Mouse (Mus musculus) MEL (cell line): ENCODE data around the gene Nxph4. TPM values are rescaled to one million over a fixed set of nuclear protein-coding genes. Genes with fewer than 3 reads are reported as not detected.

Source experiments
- DNase-seq: peaks from one replicate; pipeline ENCODE4 v3.0.0; 2011; ENCODE audit warnings: low read depth, low spot score
- H3K27ac ChIP-seq: 2 replicates; pipeline ENCODE4 v1.5.1; 2012; ENCODE audit warnings: low read depth, mild to moderate bottlenecking, control low read depth, low read length, moderate library complexity; ENCODE audit not compliant: control insufficient read depth
- H3K27me3 ChIP-seq, 2 experiments: fragments of 150-350 bp in 1 of 2; sonication (generic) in 1 of 2; 2 replicates each; pipeline ENCODE4 v1.6.1; 2012; ENCODE audit warnings: low read length in 2 of 2, mild to moderate bottlenecking in 2 of 2, improper control_type of control experiment in 1 of 2, moderate library complexity in 1 of 2; ENCODE audit not compliant: insufficient read depth in 2 of 2, control insufficient read depth in 1 of 2
- H3K36me3 ChIP-seq, 2 experiments: 2 replicates each; pipeline ENCODE4 v1.6.1; 2012 to 2014; ENCODE audit warnings: low read length in 2 of 2, improper control_type of control experiment in 1 of 2, inconsistent platforms in 1 of 2, mild to moderate bottlenecking in 1 of 2; ENCODE audit not compliant: insufficient read depth in 2 of 2, control insufficient read depth in 1 of 2
- H3K4me1 ChIP-seq, 2 experiments: fragments of 150-350 bp in 1 of 2; sonication (generic) in 1 of 2; 2 replicates each; pipeline ENCODE4 v1.6.1; 2012; ENCODE audit warnings: low read length in 2 of 2, improper control_type of control experiment in 1 of 2, mild to moderate bottlenecking in 1 of 2; ENCODE audit not compliant: insufficient read depth in 2 of 2, control insufficient read depth in 1 of 2
- H3K4me3 ChIP-seq, 2 experiments: fragments of 150-350 bp in 1 of 2; sonication (generic) in 1 of 2; 2 replicates each; pipeline ENCODE4 v1.5.1; 2012; ENCODE audit warnings: low read depth in 2 of 2, low read length in 2 of 2, mild to moderate bottlenecking in 2 of 2, moderate library complexity in 2 of 2, control low read depth in 1 of 2, improper control_type of control experiment in 1 of 2; ENCODE audit not compliant: control insufficient read depth in 1 of 2, insufficient read depth in 1 of 2
- H3K79me2 ChIP-seq: 2 replicates; pipeline ENCODE4 v1.6.1; 2012; ENCODE audit warnings: mild to moderate bottlenecking, low read length, moderate library complexity; ENCODE audit not compliant: control insufficient read depth, poor library complexity, insufficient read depth
- H3K9ac ChIP-seq: 2 replicates; pipeline ENCODE4 v1.6.1; 2012; ENCODE audit warnings: low read depth, mild to moderate bottlenecking, control low read depth, low read length, moderate library complexity; ENCODE audit not compliant: control insufficient read depth, poor library complexity, severe bottlenecking
- H3K9me3 ChIP-seq: fragments of 150-350 bp; sonication (generic); replicated peaks from 2 replicates; pipeline ENCODE4 v1.6.1; 2012; ENCODE audit warnings: mild to moderate bottlenecking, low read length, improper control_type of control experiment, moderate library complexity; ENCODE audit not compliant: insufficient read depth
- BHLHE40 ChIP-seq: IDR thresholded peaks from 2 replicates; pipeline ENCODE4 v1.6.1; 2012; ENCODE audit warnings: low read depth, mild to moderate bottlenecking, inconsistent platforms, low read length, improper control_type of control experiment, borderline replicate concordance
- CTCF ChIP-seq, 3 experiments: IDR thresholded peaks in 2 of 3; conservative IDR thresholded peaks in 1 of 3; 2 replicates each; pipeline ENCODE4 v1.5.1; 2011 to 2012; ENCODE audit warnings: low read length in 3 of 3, low read depth in 2 of 3, mild to moderate bottlenecking in 2 of 3, improper control_type of control experiment in 1 of 3, inconsistent platforms in 1 of 3, mixed read lengths in 1 of 3, moderate library complexity in 1 of 3; ENCODE audit not compliant: control insufficient read depth in 1 of 3, insufficient read depth in 1 of 3, poor library complexity in 1 of 3, severe bottlenecking in 1 of 3
- E2F4 ChIP-seq: IDR thresholded peaks from 2 replicates; pipeline ENCODE4 v1.6.1; 2011; ENCODE audit warnings: low read depth, low read length, improper control_type of control experiment, borderline replicate concordance
- EP300 ChIP-seq, 2 experiments: IDR thresholded peaks; 2 replicates each; pipeline ENCODE4 v1.6.1; 2011; ENCODE audit warnings: improper control_type of control experiment in 2 of 2, low read length in 2 of 2, low read depth in 1 of 2, mild to moderate bottlenecking in 1 of 2
- GABPA ChIP-seq: IDR thresholded peaks from 2 replicates; pipeline ENCODE4 v1.6.1; 2012; ENCODE audit warnings: low read depth, mild to moderate bottlenecking, inconsistent platforms, low read length, improper control_type of control experiment, moderate library complexity
- JUND ChIP-seq: IDR thresholded peaks from 2 replicates; pipeline ENCODE4 v1.6.1; 2011; ENCODE audit warnings: low read depth, mild to moderate bottlenecking, improper control_type of control experiment, low read length
- KAT2A ChIP-seq: conservative IDR thresholded peaks from 2 replicates; pipeline ENCODE4 v1.6.1; 2012; ENCODE audit warnings: low read depth, low read length, improper control_type of control experiment, inconsistent platforms
- MAFK ChIP-seq: IDR thresholded peaks from 2 replicates; pipeline ENCODE4 v1.6.1; 2011; ENCODE audit warnings: low read depth, mild to moderate bottlenecking, low read length, improper control_type of control experiment, borderline replicate concordance
- MAX ChIP-seq: IDR thresholded peaks from 2 replicates; pipeline ENCODE4 v1.6.1; 2011; ENCODE audit warnings: low read length, improper control_type of control experiment
- MAZ ChIP-seq: IDR thresholded peaks from 2 replicates; pipeline ENCODE4 v1.6.1; 2012; ENCODE audit warnings: low read depth, mild to moderate bottlenecking, inconsistent platforms, low read length, improper control_type of control experiment
- MYB ChIP-seq: IDR thresholded peaks from 2 replicates; pipeline ENCODE4 v1.6.1; 2011; ENCODE audit warnings: mild to moderate bottlenecking, low read depth, low read length, improper control_type of control experiment
- NRF1 ChIP-seq: IDR thresholded peaks from 2 replicates; pipeline ENCODE4 v1.6.1; 2014; ENCODE audit warnings: low read depth, mild to moderate bottlenecking, inconsistent platforms, low read length, improper control_type of control experiment, moderate library complexity; ENCODE audit not compliant: poor library complexity, insufficient read depth, severe bottlenecking
- POLR2A ChIP-seq, 2 experiments: IDR thresholded peaks; 2 replicates each; pipeline ENCODE4 v1.6.1; 2011 to 2012; ENCODE audit warnings: low read length in 2 of 2, mild to moderate bottlenecking in 2 of 2, control low read depth in 1 of 2, improper control_type of control experiment in 1 of 2, low read depth in 1 of 2, moderate library complexity in 1 of 2; ENCODE audit not compliant: control insufficient read depth in 1 of 2, insufficient read depth in 1 of 2, poor library complexity in 1 of 2
- POLR2AphosphoS2 ChIP-seq: IDR thresholded peaks from 2 replicates; pipeline ENCODE4 v1.6.1; 2011; ENCODE audit warnings: low read length, improper control_type of control experiment
- RAD21 ChIP-seq: IDR thresholded peaks from 2 replicates; pipeline ENCODE4 v1.6.1; 2011; ENCODE audit warnings: mild to moderate bottlenecking, low read depth, low read length, improper control_type of control experiment
- SMC3 ChIP-seq: IDR thresholded peaks from 2 replicates; pipeline ENCODE4 v1.6.1; 2011; ENCODE audit warnings: low read depth, low read length, improper control_type of control experiment
- TAL1 ChIP-seq: IDR thresholded peaks from 2 replicates; pipeline ENCODE4 v1.6.1; 2012; ENCODE audit warnings: mild to moderate bottlenecking, inconsistent platforms, low read length, moderate library complexity, mixed read lengths
- TCF12 ChIP-seq: IDR thresholded peaks from 2 replicates; pipeline ENCODE4 v1.6.1; 2014; ENCODE audit warnings: low read depth, mild to moderate bottlenecking, inconsistent platforms, low read length, improper control_type of control experiment, moderate library complexity
- UBTF ChIP-seq: IDR thresholded peaks from 2 replicates; pipeline ENCODE4 v1.6.1; 2012; ENCODE audit warnings: low read depth, mild to moderate bottlenecking, inconsistent platforms, low read length, improper control_type of control experiment, moderate library complexity, borderline replicate concordance; ENCODE audit not compliant: insufficient read depth
- USF1 ChIP-seq: IDR thresholded peaks from 2 replicates; pipeline ENCODE4 v1.6.1; 2014; ENCODE audit warnings: low read depth, mild to moderate bottlenecking, inconsistent platforms, low read length, improper control_type of control experiment, moderate library complexity
- USF2 ChIP-seq, 2 experiments: IDR thresholded peaks; 2 replicates each; pipeline ENCODE4 v1.6.1; 2011 to 2012; ENCODE audit warnings: improper control_type of control experiment in 2 of 2, low read length in 2 of 2, borderline replicate concordance in 1 of 2, inconsistent platforms in 1 of 2, low read depth in 1 of 2, mild to moderate bottlenecking in 1 of 2; ENCODE audit not compliant: insufficient read depth in 1 of 2
- ZKSCAN1 ChIP-seq: IDR thresholded peaks from 2 replicates; pipeline ENCODE4 v1.6.1; 2012; ENCODE audit warnings: low read depth, mild to moderate bottlenecking, inconsistent platforms, low read length, improper control_type of control experiment, moderate library complexity
- ZMIZ1 ChIP-seq: IDR thresholded peaks from 2 replicates; pipeline ENCODE4 v1.6.1; 2012; ENCODE audit warnings: low read depth, mild to moderate bottlenecking, inconsistent platforms, low read length, improper control_type of control experiment, moderate library complexity
- polyA plus RNA-seq, 2 experiments: library from polyadenylated mRNA; stranded (reverse) in 1 of 2; unstranded in 1 of 2; fragments of >175 nt in 1 of 2; fragments of >200 nt in 1 of 2; gene quantifications; 2 replicates each; pipeline versions ENCODE4 v1.2.1 to v1.2.4; 2012; ENCODE audit warnings: low replicate concordance in 2 of 2, low read depth in 1 of 2; ENCODE audit not compliant: insufficient read length in 2 of 2, insufficient read depth in 1 of 2, missing spikeins in 1 of 2
- total RNA-seq: library from RNA; depleted of rRNA; stranded (reverse); fragments of 300-350 nt; gene quantifications from 2 replicates; pipeline ENCODE4 v1.2.3, GENCODE M21; 2012

Nxph4 gene
- total and polyA plus RNA-seq, 3 experiments = 0.24 TPM; not detected in 2

DNA sequence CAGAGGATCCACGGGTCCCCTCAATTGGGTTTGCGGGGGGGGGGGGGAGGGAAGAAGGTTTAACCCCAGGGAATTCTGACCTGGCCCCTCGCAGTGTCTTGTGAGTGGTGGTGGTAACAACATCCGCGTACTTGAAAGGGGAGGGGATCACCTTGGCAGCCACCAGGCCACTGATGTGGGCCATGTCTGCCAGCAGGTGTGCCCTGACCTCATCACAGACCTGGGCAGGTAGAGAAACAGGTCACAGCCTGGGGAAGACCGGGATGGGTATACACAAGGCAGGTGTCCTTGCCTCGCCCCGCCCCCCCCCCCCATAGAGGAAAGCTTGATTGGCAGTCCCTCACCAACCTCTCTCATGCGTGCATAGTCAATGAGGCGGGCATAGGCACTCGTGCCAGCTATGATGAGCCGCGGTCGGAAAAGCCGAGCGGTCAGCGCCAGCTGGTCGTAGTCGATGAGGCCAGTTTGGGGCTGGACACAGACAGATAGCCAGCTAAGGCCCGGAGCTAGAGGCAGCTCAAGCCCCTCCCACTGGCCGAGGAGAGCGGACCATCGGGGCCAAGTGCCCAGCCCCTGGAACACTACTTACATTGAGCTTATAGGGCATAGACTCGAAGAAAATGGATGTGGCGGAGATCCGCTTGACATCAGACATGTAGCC lies 15.2 kb downstream of the Nxph4 start:
- H3K27ac ChIP-seq = no peak overlapping the region
- H3K9ac ChIP-seq = no peak overlapping the region
- no peak overlapping the region for H3K4me3 ChIP-seq
- no peaks in the 10 kb centered on the region for H3K27me3 ChIP-seq
- peaks cover 2 to 40% of the 10 kb centered on the region in 2 experiments; a peak in 3 of 4 replicates for H3K4me1 ChIP-seq
- H3K79me2 ChIP-seq = peaks cover 29% of the 10 kb centered on the region
- no peaks in the 10 kb centered on the region for H3K9me3 ChIP-seq
- no peak for DNase-seq
- peaks cover 0 to 26% of the 10 kb centered on the region in 2 experiments; a peak in 3 of 4 replicates for H3K36me3 ChIP-seq
- TF ChIP-seq POLR2AphosphoS2 (no peak), EP300 (IDR thresholded peaks at IDR 0.05; ENCODE audit: low read depth in 1 of 2, low read length in 2 of 2) (no peak), MYB (no peak), TCF12 (no peak), UBTF (no peak), SMC3 (no peak), POLR2A (IDR thresholded peaks at IDR 0.05; ENCODE audit: control insufficient read depth in 1 of 2, insufficient read depth in 1 of 2, low read depth in 1 of 2, low read length in 2 of 2, poor library complexity in 1 of 2) (no peak; a peak in 1 of 4 replicates), ZKSCAN1 (no peak), ZMIZ1 (no peak), USF2 (IDR thresholded peaks at IDR 0.05; ENCODE audit: borderline replicate concordance in 1 of 2, insufficient read depth in 1 of 2, low read depth in 1 of 2, low read length in 2 of 2) (no peak), NRF1 (no peak), E2F4 (no peak), CTCF (IDR thresholded peaks at IDR 0.05 in 2 of 3, conservative IDR thresholded peaks at IDR 0.05 in 1 of 3; ENCODE audit: control insufficient read depth in 1 of 3, insufficient read depth in 1 of 3, low read depth in 2 of 3, low read length in 3 of 3, poor library complexity in 1 of 3, severe bottlenecking in 1 of 3) (no peak), GABPA (no peak)

DNA sequence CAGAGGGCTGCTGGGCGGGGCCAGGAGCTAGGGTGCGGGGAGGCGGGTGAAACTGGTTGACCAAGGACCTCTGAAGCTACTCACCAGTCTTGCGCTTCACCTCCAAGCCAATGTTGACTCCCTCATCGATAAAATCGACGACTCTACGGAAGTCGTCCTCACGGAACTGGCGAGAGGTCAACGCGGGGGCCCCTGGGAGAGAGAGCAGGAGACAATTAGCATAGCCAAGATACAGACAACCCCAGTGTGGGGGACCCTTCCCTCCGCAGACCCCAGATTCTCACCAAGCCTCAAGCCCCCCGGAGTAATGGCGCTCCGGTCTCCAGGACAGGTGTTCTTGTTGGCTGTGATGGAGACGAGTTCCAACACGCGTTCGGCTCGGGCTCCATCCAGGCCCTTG lies 16.4 kb downstream of the Nxph4 start:
- Histone ChIP-seq H3K4me1 (peaks cover 0 to 40% of the 10 kb centered on the region in 2 experiments; a peak in 3 of 4 replicates), H3K36me3 (peaks cover 0 to 23% of the 10 kb centered on the region in 2 experiments; a peak in 3 of 4 replicates), H3K27me3 (no peaks in the 10 kb centered on the region), H3K4me3 (no peak overlapping the region), H3K27ac (no peak overlapping the region), H3K9me3 (no peaks in the 10 kb centered on the region), H3K79me2 (peaks cover 29% of the 10 kb centered on the region), H3K9ac (no peak overlapping the region)
- TF ChIP-seq CTCF (IDR thresholded peaks at IDR 0.05 in 2 of 3, conservative IDR thresholded peaks at IDR 0.05 in 1 of 3; ENCODE audit: control insufficient read depth in 1 of 3, insufficient read depth in 1 of 3, low read depth in 2 of 3, low read length in 3 of 3, poor library complexity in 1 of 3, severe bottlenecking in 1 of 3) (no peak), USF1 (no peak), SMC3 (no peak), KAT2A (no peak), ZMIZ1 (0 out of 2 replicates have a peak, but pooled peaks have one; percentile 26), MAX (no peak), MAFK (no peak), RAD21 (no peak), MAZ (no peak), TAL1 (no peak), POLR2AphosphoS2 (peak; percentile 13; the same call in 1 of the 2 replicates), JUND (no peak), BHLHE40 (no peak)
- DNase-seq = no peak
